Mouse (Mus musculus): ENCODE results near the gene Kxd1. TPM values are rescaled to one million over a fixed set of nuclear protein-coding genes. Genes with fewer than 3 reads are reported as not detected.

The Kxd1 gene
- total and polyA plus RNA-seq, 3 experiments, result 47.5 to 180 (median 49.9) TPM

GRCm38 (mm10) chr8:70460199-70460598 is 67.6 kb downstream of the Kxd1 start:
- Histone ChIP-seq H3K4me1 (ENCODE audit: insufficient read depth, low read depth, low read length) (peaks cover 43% of the 10 kb centered on the region), H3K27me3 (ENCODE audit: insufficient read depth, low read length) (no peaks in the 10 kb centered on the region), H3K9me3 (replicated peaks) (peaks cover 7% of the 10 kb centered on the region), H3K4me3 (ENCODE audit: low read depth, low read length) (no peak overlapping the region), H3K36me3 (replicated peaks) (peaks cover 94% of the 10 kb centered on the region)
- TF ChIP-seq GATA1 (IDR thresholded peaks at IDR 0.05; ENCODE audit: borderline replicate concordance, low read length) (no peak), CTCF (IDR thresholded peaks at IDR 0.05; ENCODE audit: low read depth, low read length) (no peak), GATA2 (IDR thresholded peaks at IDR 0.05; ENCODE audit: borderline replicate concordance, low read depth, low read length) (no peak), POLR2AphosphoS5 (IDR thresholded peaks at IDR 0.05; ENCODE audit: insufficient replicate concordance, low read depth, low read length) (no peak), TAL1 (conservative IDR thresholded peaks at IDR 0.05; ENCODE audit: low read depth, low read length) (no peak)
- DNase-seq (ENCODE audit: low spot score) (no peak), ATAC-seq (ENCODE audit: extremely low read depth, insufficient number of reproducible peaks, low FRiP score, poor library complexity, severe bottlenecking) (no peak)

GRCm38 (mm10) chr8:70459636-70460035 is 68.1 kb downstream of the Kxd1 start:
- ATAC-seq (ENCODE audit: extremely low read depth, insufficient number of reproducible peaks, low FRiP score, poor library complexity, severe bottlenecking) (no peak), DNase-seq (ENCODE audit: low spot score) (no peak)
- H3K4me3 ChIP-seq (ENCODE audit: low read depth, low read length), result no peak overlapping the region
- H3K36me3 ChIP-seq (replicated peaks), result peaks cover 92% of the 10 kb centered on the region
- no peaks in the 10 kb centered on the region for H3K27me3 ChIP-seq (ENCODE audit: insufficient read depth, low read length)
- H3K9me3 ChIP-seq (replicated peaks), result peaks cover 7% of the 10 kb centered on the region
- TF ChIP-seq GATA2 (IDR thresholded peaks at IDR 0.05; ENCODE audit: borderline replicate concordance, low read depth, low read length), result no peak
- no peak for TF ChIP-seq POLR2AphosphoS5 (IDR thresholded peaks at IDR 0.05; ENCODE audit: insufficient replicate concordance, low read depth, low read length)
- no peak for TF ChIP-seq GATA1 (IDR thresholded peaks at IDR 0.05; ENCODE audit: borderline replicate concordance, low read length)
- H3K4me1 ChIP-seq (ENCODE audit: insufficient read depth, low read depth, low read length), result peaks cover 41% of the 10 kb centered on the region

DNA sequence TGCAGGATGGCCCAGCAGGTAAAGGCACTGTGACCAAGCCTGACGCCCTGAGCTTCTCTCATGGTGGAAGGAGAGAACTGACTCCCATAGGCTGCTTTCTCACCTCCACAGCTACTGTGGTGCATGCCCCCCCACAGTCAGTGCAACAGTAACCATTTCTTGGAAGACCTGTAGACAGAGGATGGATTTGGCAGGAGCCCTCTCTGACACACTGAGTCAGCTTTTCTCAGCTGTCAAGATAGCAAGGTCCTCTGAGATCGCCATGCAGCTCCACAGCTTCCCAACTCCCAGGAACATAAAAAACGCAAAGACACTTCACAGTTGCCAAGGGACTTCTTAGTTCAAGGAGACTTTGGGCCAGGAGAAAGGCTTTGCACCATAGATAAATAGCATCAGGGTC is 69.3 kb downstream of the Kxd1 start:
- TF ChIP-seq POLR2AphosphoS5 (IDR thresholded peaks at IDR 0.05; ENCODE audit: insufficient replicate concordance, low read depth, low read length) (no peak), TAL1 (conservative IDR thresholded peaks at IDR 0.05; ENCODE audit: low read depth, low read length) (no peak), CTCF (IDR thresholded peaks at IDR 0.05; ENCODE audit: low read depth, low read length) (no peak), GATA2 (IDR thresholded peaks at IDR 0.05; ENCODE audit: borderline replicate concordance, low read depth, low read length) (no peak), GATA1 (IDR thresholded peaks at IDR 0.05; ENCODE audit: borderline replicate concordance, low read length) (no peak)

More for the DNA sequence above, 69.3 kb downstream of the Kxd1 start:
- H3K4me3 ChIP-seq (ENCODE audit: low read depth, low read length), result no peak overlapping the region
- DNase-seq (ENCODE audit: low spot score) (no peak), ATAC-seq (ENCODE audit: extremely low read depth, insufficient number of reproducible peaks, low FRiP score, poor library complexity, severe bottlenecking) (no peak)
- H3K36me3 ChIP-seq (replicated peaks), result peaks cover 92% of the 10 kb centered on the region
- peaks cover 7% of the 10 kb centered on the region for H3K9me3 ChIP-seq (replicated peaks)
- H3K27me3 ChIP-seq (ENCODE audit: insufficient read depth, low read length), result no peaks in the 10 kb centered on the region
- H3K4me1 ChIP-seq (ENCODE audit: insufficient read depth, low read depth, low read length), result peaks cover 45% of the 10 kb centered on the region

Other genes starting within 250 kb of the Kxd1 start
Only the 20 nearest of the 28 such genes appear.
- gene Upf1, start 174.7 kb downstream of the Kxd1 start, total RNA-seq (2014; fragmentation: Nextera tagmentation), result 43.6 and 46.0 TPM in 2 replicates
- gene Upf1, start 174.7 kb downstream of the Kxd1 start, total RNA-seq (2017), result 22.9 and 27.5 TPM in 2 replicates
- 155 and 156 TPM in 2 replicates for gene Upf1, start 174.7 kb downstream of the Kxd1 start, polyA plus RNA-seq (2012)
- not detected in 2 replicates for gene Comp, start 154.4 kb downstream of the Kxd1 start, total RNA-seq (2014; fragmentation: Nextera tagmentation)
- 0.06 TPM in 1 of 2 replicates, not detected in the other for gene Comp, start 154.4 kb downstream of the Kxd1 start, total RNA-seq (2017)
- 0.14 and 0.15 TPM in 2 replicates for gene Comp, start 154.4 kb downstream of the Kxd1 start, polyA plus RNA-seq (2012)
- gene Crtc1, start 88.4 kb downstream of the Kxd1 start, total RNA-seq (2014; fragmentation: Nextera tagmentation), result 15.3 and 17.9 TPM in 2 replicates
- gene Crtc1, start 88.4 kb downstream of the Kxd1 start, total RNA-seq (2017), result 1.4 and 1.6 TPM in 2 replicates
- 17.6 and 18.8 TPM in 2 replicates for gene Crtc1, start 88.4 kb downstream of the Kxd1 start, polyA plus RNA-seq (2012)
- gene Klhl26, start 51.0 kb downstream of the Kxd1 start, total RNA-seq (2014; fragmentation: Nextera tagmentation), result 23.6 and 23.8 TPM in 2 replicates
- 11.6 and 13.9 TPM in 2 replicates for gene Klhl26, start 51.0 kb downstream of the Kxd1 start, total RNA-seq (2017)
- 10.8 and 12.8 TPM in 2 replicates for gene Klhl26, start 51.0 kb downstream of the Kxd1 start, polyA plus RNA-seq (2012)
- not detected in 2 replicates for gene Tmem59l, start 40.6 kb downstream of the Kxd1 start, total RNA-seq (2014; fragmentation: Nextera tagmentation)
- gene Tmem59l, start 40.6 kb downstream of the Kxd1 start, total RNA-seq (2017), result 0.12 TPM in 1 of 2 replicates, not detected in the other
- 0.03 TPM in 1 of 2 replicates, not detected in the other for gene Tmem59l, start 40.6 kb downstream of the Kxd1 start, polyA plus RNA-seq (2012)
- not detected in 2 replicates for gene Crlf1, start 34.8 kb downstream of the Kxd1 start, total RNA-seq (2014; fragmentation: Nextera tagmentation)
- not detected in 2 replicates for gene Crlf1, start 34.8 kb downstream of the Kxd1 start, total RNA-seq (2017)
- not detected in 2 replicates for gene Crlf1, start 34.8 kb downstream of the Kxd1 start, polyA plus RNA-seq (2012)
- gene Rex1bd, start 21.2 kb downstream of the Kxd1 start, total RNA-seq (2014; fragmentation: Nextera tagmentation), result 43.6 and 44.2 TPM in 2 replicates
- gene Rex1bd, start 21.2 kb downstream of the Kxd1 start, total RNA-seq (2017), result 86.9 and 94.9 TPM in 2 replicates
- 187 and 223 TPM in 2 replicates for gene Rex1bd, start 21.2 kb downstream of the Kxd1 start, polyA plus RNA-seq (2012)
- gene Uba52, start 17.2 kb downstream of the Kxd1 start, total RNA-seq (2014; fragmentation: Nextera tagmentation), result 4,646 and 5,141 TPM in 2 replicates
- 3,490 and 3,572 TPM in 2 replicates for gene Uba52, start 17.2 kb downstream of the Kxd1 start, total RNA-seq (2017)
- gene Uba52, start 17.2 kb downstream of the Kxd1 start, polyA plus RNA-seq (2012), result 592 and 1,322 TPM in 2 replicates
- gene Fkbp8, start 232 bp downstream of the Kxd1 start, total RNA-seq (2014; fragmentation: Nextera tagmentation), result 228 and 232 TPM in 2 replicates
- 206 and 221 TPM in 2 replicates for gene Fkbp8, start 232 bp downstream of the Kxd1 start, total RNA-seq (2017)
- 939 and 1,510 TPM in 2 replicates for gene Fkbp8, start 232 bp downstream of the Kxd1 start, polyA plus RNA-seq (2012)
- gene Ell, start 11.5 kb upstream of the Kxd1 start, total RNA-seq (2014; fragmentation: Nextera tagmentation), result 20.8 and 22.7 TPM in 2 replicates
- gene Ell, start 11.5 kb upstream of the Kxd1 start, total RNA-seq (2017), result 7.6 and 9.1 TPM in 2 replicates
- gene Ell, start 11.5 kb upstream of the Kxd1 start, polyA plus RNA-seq (2012), result 56.4 and 59.0 TPM in 2 replicates
- gene Isyna1, start 66.4 kb upstream of the Kxd1 start, total RNA-seq (2014; fragmentation: Nextera tagmentation), result 22.9 and 24.4 TPM in 2 replicates
- gene Isyna1, start 66.4 kb upstream of the Kxd1 start, total RNA-seq (2017), result 35.8 and 36.8 TPM in 2 replicates
- gene Isyna1, start 66.4 kb upstream of the Kxd1 start, polyA plus RNA-seq (2012), result 141 and 157 TPM in 2 replicates
- gene Ssbp4, start 80.9 kb upstream of the Kxd1 start, total RNA-seq (2014; fragmentation: Nextera tagmentation), result 21.7 and 31.0 TPM in 2 replicates
- 51.7 and 114 TPM in 2 replicates for gene Ssbp4, start 80.9 kb upstream of the Kxd1 start, total RNA-seq (2017)
- gene Ssbp4, start 80.9 kb upstream of the Kxd1 start, polyA plus RNA-seq (2012), result 606 and 1,025 TPM in 2 replicates
- gene Lrrc25, start 88.2 kb upstream of the Kxd1 start, total RNA-seq (2014; fragmentation: Nextera tagmentation), result 1.3 and 2.6 TPM in 2 replicates
- 1.2 and 1.6 TPM in 2 replicates for gene Lrrc25, start 88.2 kb upstream of the Kxd1 start, total RNA-seq (2017)
- 1.6 and 1.7 TPM in 2 replicates for gene Lrrc25, start 88.2 kb upstream of the Kxd1 start, polyA plus RNA-seq (2012)
- not detected in 2 replicates for gene Gdf15, start 104.5 kb upstream of the Kxd1 start, total RNA-seq (2014; fragmentation: Nextera tagmentation)
- gene Gdf15, start 104.5 kb upstream of the Kxd1 start, total RNA-seq (2017), result not detected in 2 replicates
- 0.03 and 0.06 TPM in 2 replicates for gene Gdf15, start 104.5 kb upstream of the Kxd1 start, polyA plus RNA-seq (2012)
- gene Pgpep1, start 132.4 kb upstream of the Kxd1 start, total RNA-seq (2014; fragmentation: Nextera tagmentation), result 16.6 and 23.1 TPM in 2 replicates
- gene Pgpep1, start 132.4 kb upstream of the Kxd1 start, total RNA-seq (2017), result 9.4 and 9.5 TPM in 2 replicates
- 3.1 and 3.3 TPM in 2 replicates for gene Pgpep1, start 132.4 kb upstream of the Kxd1 start, polyA plus RNA-seq (2012)
- 94.1 and 95.7 TPM in 2 replicates for gene Lsm4, start 145.3 kb upstream of the Kxd1 start, total RNA-seq (2014; fragmentation: Nextera tagmentation)
- gene Lsm4, start 145.3 kb upstream of the Kxd1 start, total RNA-seq (2017), result 151 and 174 TPM in 2 replicates
- 889 and 1,166 TPM in 2 replicates for gene Lsm4, start 145.3 kb upstream of the Kxd1 start, polyA plus RNA-seq (2012)
- gene Jund, start 171.0 kb upstream of the Kxd1 start, total RNA-seq (2014; fragmentation: Nextera tagmentation), result 60.3 and 72.4 TPM in 2 replicates
- gene Jund, start 171.0 kb upstream of the Kxd1 start, total RNA-seq (2017), result 40.2 and 75.5 TPM in 2 replicates
- 183 and 252 TPM in 2 replicates for gene Jund, start 171.0 kb upstream of the Kxd1 start, polyA plus RNA-seq (2012)
- gene Iqcn, start 175.5 kb upstream of the Kxd1 start, total RNA-seq (2014; fragmentation: Nextera tagmentation), result not detected in 2 replicates
- 0.05 and 0.06 TPM in 2 replicates for gene Iqcn, start 175.5 kb upstream of the Kxd1 start, total RNA-seq (2017)
- gene Iqcn, start 175.5 kb upstream of the Kxd1 start, polyA plus RNA-seq (2012), result 0.02 TPM in 1 of 2 replicates, not detected in the other
- gene Gm3336, start 190.6 kb upstream of the Kxd1 start, total RNA-seq (2014; fragmentation: Nextera tagmentation), result 1.6 and 3.7 TPM in 2 replicates
- gene Gm3336, start 190.6 kb upstream of the Kxd1 start, total RNA-seq (2017), result 0.93 and 2.8 TPM in 2 replicates
- 0.66 and 0.68 TPM in 2 replicates for gene Gm3336, start 190.6 kb upstream of the Kxd1 start, polyA plus RNA-seq (2012)
- 0.83 TPM in 1 of 2 replicates, not detected in the other for gene Pde4c, start 195.8 kb upstream of the Kxd1 start, total RNA-seq (2014; fragmentation: Nextera tagmentation)
- 0.22 TPM in 1 of 2 replicates, not detected in the other for gene Pde4c, start 195.8 kb upstream of the Kxd1 start, total RNA-seq (2017)
- gene Pde4c, start 195.8 kb upstream of the Kxd1 start, polyA plus RNA-seq (2012), result 0.41 and 0.95 TPM in 2 replicates

Data from G1E (cell line).